Mouse (Mus musculus): Measurements from ENCODE around the gene Pde6g.
"Not testable (repeated sequence)": the region's sequence is repeated elsewhere in the genome, so short reads cannot be mapped to it uniquely, and the experiment has no call there.

Pde6g gene

DNA sequence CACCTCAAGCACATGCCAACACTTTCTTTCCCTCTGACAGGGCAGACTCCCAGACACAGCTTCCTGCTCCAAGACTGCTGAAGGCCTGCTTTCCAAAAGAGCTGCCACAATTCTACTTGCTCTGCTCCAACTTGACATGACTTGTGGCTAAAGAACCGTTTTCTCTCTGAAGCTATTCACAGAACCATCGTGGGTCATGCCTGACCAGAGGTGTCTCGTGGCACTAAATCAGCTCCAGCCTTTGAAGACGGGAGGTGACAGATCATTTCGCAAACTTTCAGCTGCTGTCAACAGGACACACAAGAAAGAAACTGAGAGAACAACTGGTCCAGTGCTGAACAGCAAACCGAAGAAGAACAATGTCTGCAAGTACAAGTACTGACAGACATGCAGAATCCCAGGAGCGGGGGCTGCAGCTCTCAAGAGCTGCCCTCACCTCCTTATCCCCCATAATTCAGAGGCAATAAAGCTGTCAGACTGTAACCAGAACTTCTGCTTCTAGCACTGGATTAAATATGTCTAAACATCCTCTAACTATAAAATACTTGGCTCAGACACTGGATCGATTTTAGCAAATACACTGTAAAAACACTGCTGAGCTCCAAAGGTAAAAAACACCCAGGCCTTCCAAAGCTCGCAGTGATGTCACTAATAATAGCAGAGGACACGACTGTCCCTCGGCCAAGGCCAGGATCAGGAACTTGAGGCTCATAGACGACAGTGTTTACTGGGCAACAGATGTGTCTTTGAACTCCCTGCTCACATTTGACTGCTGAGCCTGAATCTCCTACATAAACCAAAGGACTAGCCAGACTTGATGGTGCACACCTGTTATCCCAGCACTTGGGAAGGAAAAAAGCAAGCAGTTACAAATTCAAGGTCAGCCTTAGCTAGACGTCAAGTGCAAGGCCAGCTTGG, 30.4 kb downstream of the Pde6g start:
- in situ Hi-C loops (cut with MboI, MseI) = no loop called here

DNA sequence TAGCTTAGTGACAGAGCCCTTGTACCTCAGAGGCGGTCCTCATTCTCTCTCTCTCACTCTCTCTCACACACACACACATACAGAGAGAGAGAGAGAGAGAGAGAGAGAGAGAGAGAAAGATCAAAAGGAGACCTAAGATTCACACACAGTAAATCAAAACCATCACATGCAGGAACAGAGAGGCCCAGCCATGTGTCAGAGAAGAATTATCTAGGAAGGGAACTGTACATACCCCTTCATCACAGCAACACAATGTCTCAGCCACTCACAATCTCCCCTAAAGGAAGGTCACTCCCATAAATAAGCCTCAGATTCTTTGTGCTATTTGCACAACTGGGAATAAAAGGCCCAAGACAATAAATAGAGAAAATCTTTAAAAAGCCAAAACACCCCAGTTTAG, 34.7 kb downstream of the Pde6g start:
- in situ Hi-C loops (cut with MboI, MseI) = no loop called here

GRCm38 (mm10) chr11:120417852-120418251, 35.4 kb downstream of the Pde6g start:
- in situ Hi-C loops (cut with MboI, MseI) = no loop called here

DNA sequence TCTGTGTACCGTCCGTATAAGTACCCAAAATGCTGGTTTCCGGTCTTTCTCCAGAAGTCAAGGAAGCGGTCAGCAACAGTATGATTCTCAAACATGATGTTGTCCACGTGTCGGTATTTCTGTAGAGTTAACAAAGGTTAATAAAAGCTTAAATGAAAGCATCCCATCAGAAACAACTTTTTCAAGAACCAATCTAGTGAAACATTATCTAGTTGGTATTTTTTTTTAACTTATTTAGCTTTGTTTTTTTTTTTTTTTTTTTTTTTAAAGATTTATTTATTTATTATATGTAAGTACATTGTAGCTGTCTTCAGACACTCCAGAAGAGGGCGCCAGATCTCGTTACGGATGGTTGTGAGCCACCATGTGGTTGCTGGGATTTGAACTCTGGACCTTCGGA, 39.7 kb downstream of the Pde6g start:
- in situ Hi-C loops (cut with MboI, MseI) = not testable (repeated sequence)

DNA sequence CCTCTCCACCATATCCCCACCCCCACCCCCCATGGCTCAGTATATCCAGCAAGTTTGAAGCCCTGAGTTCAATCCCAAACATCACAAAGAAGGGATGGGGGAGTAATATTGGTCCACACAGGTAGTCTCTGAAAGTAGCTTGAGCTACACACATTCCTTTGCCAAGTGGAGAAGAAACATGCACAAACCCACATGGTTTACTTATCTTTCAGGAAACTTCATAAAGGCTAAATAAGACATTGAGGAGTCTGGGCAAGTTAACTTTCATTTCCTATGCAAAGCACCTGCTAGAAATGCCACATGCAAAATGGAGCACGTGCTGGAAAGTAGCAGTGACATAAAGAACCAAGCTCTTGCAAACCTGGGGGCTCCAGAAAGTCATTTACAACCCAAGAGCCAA, 46.9 kb downstream of the Pde6g start:
- in situ Hi-C loops (cut with MboI, MseI) = no loop called here

- in situ Hi-C loops (cut with MboI, MseI) = no loop called here
Observed at GRCm38 (mm10) chr11:120405867-120406266, 47.4 kb downstream of the Pde6g start.

DNA sequence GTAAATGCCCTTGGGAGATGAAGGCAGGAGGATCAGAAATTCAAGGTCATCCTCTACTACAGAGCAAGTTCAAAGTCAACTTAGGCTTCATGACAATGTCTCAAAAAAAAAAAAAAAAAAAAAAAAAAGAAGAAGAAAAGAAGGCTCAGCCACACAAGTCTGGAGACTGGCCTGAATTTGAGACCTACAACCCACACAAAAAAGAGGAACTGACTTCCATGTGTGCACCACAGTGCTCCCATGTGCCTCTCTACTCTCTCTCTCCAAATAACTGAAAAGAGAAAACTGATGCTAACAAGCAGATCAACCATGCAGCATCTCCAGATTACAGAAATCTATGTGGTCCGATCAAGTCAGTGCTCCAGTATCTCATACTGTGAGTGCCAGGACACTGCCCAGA, 48.5 kb downstream of the Pde6g start:
- in situ Hi-C loops (cut with MboI, MseI) = no loop called here

DNA sequence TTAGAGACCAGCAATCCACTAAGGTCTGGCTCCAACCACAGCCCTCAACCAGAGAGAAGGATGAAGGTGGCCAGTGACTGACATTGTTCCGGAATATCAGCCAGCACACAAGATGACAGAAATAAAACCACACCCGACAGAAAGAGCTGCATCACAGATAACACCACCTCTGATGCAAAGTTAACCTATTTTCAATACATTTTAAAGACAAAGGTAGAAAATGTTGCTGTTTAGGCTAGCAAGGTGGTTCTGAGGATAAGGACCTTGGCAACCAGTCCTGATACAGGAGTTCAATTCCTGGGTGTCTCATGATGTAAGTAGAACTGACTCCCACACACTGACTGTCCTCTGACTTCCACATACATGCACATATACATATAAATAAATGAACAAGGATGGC, 54.0 kb downstream of the Pde6g start:
- in situ Hi-C loops (cut with MboI, MseI) = no loop called here

All from T-helper 2 cell (primary cell).